Mouse (Mus musculus) brain, embryonic 14.5 days (tissue): ENCODE results near the gene Sema3d.

ENCODE experiments used
- CTCF ChIP-seq: fragments of 200-500 bp; IDR thresholded peaks from 2 replicates; pipeline ENCODE4 v1.5.1; 2012; ENCODE audit warnings: inconsistent platforms, mild to moderate bottlenecking, moderate library complexity, borderline replicate concordance; ENCODE audit not compliant: insufficient read depth, insufficient read length; ENCODE audit errors: extremely low read depth
- POLR2A ChIP-seq: fragments of 200-500 bp; IDR thresholded peaks from 2 replicates; pipeline ENCODE4 v1.6.1; 2012; ENCODE audit warnings: mild to moderate bottlenecking, inconsistent platforms, borderline replicate concordance; ENCODE audit not compliant: poor library complexity, insufficient read depth, insufficient read length, severe bottlenecking; ENCODE audit errors: extremely low read depth

- TF ChIP-seq CTCF = no peak
- TF ChIP-seq POLR2A = no peak
Observed at GRCm38 (mm10) chr5:12512471-12512870, 129.3 kb downstream of the Sema3d start.
